Mouse (Mus musculus) limb, embryonic 14.5 days (tissue): ENCODE measurements around the gene Wfdc15b. TPM values are rescaled to one million over a fixed set of nuclear protein-coding genes. Genes with fewer than 3 reads are reported as not detected.

Experiments
- ATAC-seq: fragments of 200-750 bp; cut with Nextera tagmentation; 2 replicates; pipeline ENCODE4 v1.8.0; 2017; ENCODE audit warnings: low read depth, moderate number of reproducible peaks, moderate TSS enrichment; ENCODE audit not compliant: low FRiP score
- DNase-seq: peaks from one replicate; pipeline ENCODE4 v3.0.0-alpha.2; 2015; ENCODE audit warnings: low spot score
- H3K27ac ChIP-seq: fragments of 300-500 bp; sonication (generic); replicated peaks from 2 replicates; pipeline ENCODE4 v1.5.1; 2014; ENCODE audit warnings: low read depth, mild to moderate bottlenecking, low read length, moderate library complexity, mixed read lengths
- H3K27me3 ChIP-seq: fragments of 300-500 bp; sonication (generic); 2 replicates; pipeline ENCODE4 v1.6.1; 2014; ENCODE audit warnings: low read length, mixed read lengths; ENCODE audit not compliant: control insufficient read depth, insufficient read depth
- H3K36me3 ChIP-seq: fragments of 300-500 bp; sonication (generic); 2 replicates; pipeline ENCODE4 v1.6.1; 2014; ENCODE audit warnings: mild to moderate bottlenecking, low read length, moderate library complexity, mixed read lengths; ENCODE audit not compliant: control insufficient read depth, insufficient read depth
- H3K4me1 ChIP-seq: fragments of 300-500 bp; sonication (generic); 2 replicates; pipeline ENCODE4 v1.6.1; 2014; ENCODE audit warnings: antibody characterized with exemption, low read length, mixed read lengths; ENCODE audit not compliant: control insufficient read depth, insufficient read depth
- H3K4me2 ChIP-seq: fragments of 300-500 bp; sonication (generic); replicated peaks from 2 replicates; pipeline ENCODE4 v1.6.1; 2014; ENCODE audit warnings: low read depth, mild to moderate bottlenecking, low read length, moderate library complexity; ENCODE audit not compliant: severe bottlenecking
- H3K4me3 ChIP-seq: fragments of 300-500 bp; sonication (generic); replicated peaks from 2 replicates; pipeline ENCODE4 v1.5.1; 2014; ENCODE audit warnings: low read length
- H3K9ac ChIP-seq: fragments of 300-500 bp; sonication (generic); 2 replicates; pipeline ENCODE4 v1.6.1; 2014; ENCODE audit warnings: mild to moderate bottlenecking, low read depth, low read length, moderate library complexity; ENCODE audit not compliant: severe bottlenecking
- H3K9me3 ChIP-seq: fragments of 300-500 bp; sonication (generic); 2 replicates; pipeline ENCODE4 v1.6.1; 2016; ENCODE audit warnings: low read length; ENCODE audit not compliant: control insufficient read depth
- POLR2A ChIP-seq: fragments of 200-500 bp; IDR thresholded peaks from 2 replicates; pipeline ENCODE4 v1.8.0; 2012; ENCODE audit warnings: inconsistent platforms, mild to moderate bottlenecking, moderate library complexity, borderline replicate concordance; ENCODE audit not compliant: insufficient read depth, insufficient read length; ENCODE audit errors: extremely low read depth
- WGBS: fragments of 180-500 bp; shearing (Covaris S2); extraction: QIAGEN DNeasy Blood & Tissue Kit; methylation state at CpG from one replicate; pipeline ENCODE4 v1.1.7; 2014; 5-methylcytosine and 5-hydroxymethylcytosine counted together
- polyA plus RNA-seq, 2 experiments: library from polyadenylated mRNA; depleted of rRNA in 1 of 2; stranded (reverse) in 1 of 2; unstranded in 1 of 2; fragments of >200 nt; fragmentation: Nextera tagmentation in 1 of 2; extraction: Ambion mirVana in 1 of 2; gene quantifications; 2 replicates each; pipeline versions ENCODE4 v1.2.1 to v1.2.3; 2012 to 2014

The Wfdc15b gene
- polyA plus RNA-seq, 2 experiments = not detected

DNA sequence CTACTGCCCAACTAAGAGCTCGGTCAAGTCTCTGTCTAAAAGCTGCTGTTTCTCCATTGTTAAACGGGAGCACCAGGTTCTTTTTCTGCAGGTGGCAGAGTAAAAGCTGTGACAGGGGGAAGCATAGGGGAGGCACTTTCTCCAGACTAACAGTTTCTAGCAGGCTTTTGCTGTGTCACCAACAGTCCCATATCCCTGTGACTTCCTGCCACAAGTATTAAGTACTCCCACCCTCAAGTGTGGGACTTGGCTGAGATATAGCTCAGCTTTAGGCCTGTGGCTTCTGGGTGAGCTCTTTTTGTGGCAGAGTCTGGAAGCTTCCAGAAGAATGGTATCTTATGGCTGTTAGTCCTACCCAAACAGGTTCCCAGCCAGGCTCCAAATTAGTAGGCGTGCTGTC is 45.6 kb downstream of the Wfdc15b start:
- H3K4me3 ChIP-seq = no peak overlapping the region
- no peak overlapping the region for H3K27ac ChIP-seq
- TF ChIP-seq POLR2A = no peak
- H3K9me3 ChIP-seq = no peaks in the 10 kb centered on the region
- no peak overlapping the region for H3K9ac ChIP-seq
- no peak overlapping the region for H3K4me2 ChIP-seq
- H3K27me3 ChIP-seq = peaks cover 12% of the 10 kb centered on the region
- WGBS = 77% methylated on average over 3 of the region's 3 CpGs
- H3K4me1 ChIP-seq = peaks cover 14% of the 10 kb centered on the region
- DNase-seq = no peak
- H3K36me3 ChIP-seq = no peaks in the 10 kb centered on the region
- ATAC-seq = no peak

- Histone ChIP-seq H3K4me1 (peaks cover 14% of the 10 kb centered on the region), H3K27me3 (peaks cover 22% of the 10 kb centered on the region), H3K4me3 (no peak overlapping the region), H3K4me2 (no peak overlapping the region), H3K9me3 (no peaks in the 10 kb centered on the region), H3K9ac (no peak overlapping the region), H3K36me3 (no peaks in the 10 kb centered on the region), H3K27ac (no peak overlapping the region)
- ATAC-seq = no peak
- DNase-seq = no peak
- 68% methylated on average over 8 of the region's 8 CpGs for WGBS
- TF ChIP-seq POLR2A = no peak
These were observed 46.6 kb downstream of the Wfdc15b start for GRCm38 (mm10) chr2:164174649-164175395.

- H3K9me3 ChIP-seq = no peaks in the 10 kb centered on the region
- ATAC-seq (no peak), DNase-seq (no peak)
- no peak overlapping the region for H3K4me2 ChIP-seq
- no peaks in the 10 kb centered on the region for H3K36me3 ChIP-seq
- no peak overlapping the region for H3K4me3 ChIP-seq
- no peak for TF ChIP-seq POLR2A
- peaks cover 16% of the 10 kb centered on the region for H3K4me1 ChIP-seq
- no peak overlapping the region for H3K9ac ChIP-seq
- WGBS = 68% methylated on average over 3 of the region's 3 CpGs
- H3K27me3 ChIP-seq = peaks cover 36% of the 10 kb centered on the region
- H3K27ac ChIP-seq = no peak overlapping the region
These were observed 48.1 kb downstream of the Wfdc15b start for GRCm38 (mm10) chr2:164173394-164173793.

DNA sequence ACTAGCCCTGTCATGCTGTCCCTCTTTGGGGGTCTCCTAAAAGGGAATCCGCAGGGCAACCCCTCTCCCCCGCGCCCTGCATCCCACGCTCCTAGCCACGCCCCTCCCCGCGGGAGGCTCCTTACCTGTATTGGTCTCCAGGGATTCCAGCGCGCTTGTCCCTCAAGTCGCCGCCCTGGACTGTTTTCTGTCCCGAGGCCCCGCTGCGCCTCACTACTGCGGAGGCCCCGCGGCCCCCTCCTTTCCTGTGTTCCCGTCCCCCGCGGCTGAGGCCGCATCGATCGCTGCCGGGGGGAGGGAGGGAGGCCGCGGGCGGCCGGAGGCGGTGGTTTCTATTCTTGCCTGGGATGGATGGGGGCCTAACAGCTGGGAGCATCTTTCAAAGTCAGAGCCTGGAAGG is 50.6 kb downstream of the Wfdc15b start, which contains the start of gene Kcns1:
Kcns1 (minus strand) TSS at position 212 of the 400 bp plus-strand sequence.
- Histone ChIP-seq H3K4me3 (peak within 1 kb of the TSS; percentile 27), H3K9me3 (no peaks in the 10 kb centered on the region), H3K27ac (no peak within 1 kb of the TSS), H3K36me3 (no peaks in the 10 kb centered on the region), H3K4me1 (peaks cover 18% of the 10 kb centered on the region), H3K27me3 (peaks cover 61% of the 10 kb centered on the region), H3K9ac (no peak within 1 kb of the TSS; the same call in 1 of the 2 replicates), H3K4me2 (peak within 1 kb of the TSS; percentile 45)
- no peak for TF ChIP-seq POLR2A
- ATAC-seq (no peak), DNase-seq (no peak)
- 1% methylated on average over 28 of the region's 29 CpGs for WGBS

- Histone ChIP-seq H3K27me3 (peaks cover 65% of the 10 kb centered on the region), H3K4me1 (peaks cover 18% of the 10 kb centered on the region), H3K36me3 (no peaks in the 10 kb centered on the region), H3K9me3 (no peaks in the 10 kb centered on the region), H3K4me2 (peak overlapping the region; percentile 45), H3K4me3 (peak overlapping the region; percentile 27), H3K27ac (no peak overlapping the region), H3K9ac (no peak overlapping the region)
- DNase-seq (no peak), ATAC-seq (no peak)
- 4% methylated on average over 11 of the region's 11 CpGs for WGBS
- TF ChIP-seq POLR2A = no peak
These were observed 51.1 kb downstream of the Wfdc15b start for GRCm38 (mm10) chr2:164170326-164170725.
